Mouse (Mus musculus) adrenal gland, postnatal 10 days (tissue): Measurements from ENCODE around the gene 1500015O10Rik. TPM values are rescaled to one million over a fixed set of nuclear protein-coding genes. Genes with fewer than 3 reads are reported as not detected.

Source experiments
- DNase-seq: peaks from one replicate; pipeline ENCODE4 v3.0.0; 2021; ENCODE audit warnings: mixed read lengths
- long read RNA-seq, 2 experiments: library from polyadenylated mRNA; stranded (forward); transcript quantifications; one replicate each; pipeline ENCODE4 v2.0.0; 2021
- total RNA-seq, 2 experiments: library from RNA; stranded (reverse); gene quantifications; 2 replicates each; pipeline ENCODE4 v1.2.3; 2021

Gene 1500015O10Rik
- total RNA-seq: 10 to 100 TPM; 74.8 to 75.3 TPM
- long read RNA-seq, experiment 1, transcript 1500015O10Rik-201 (4 exons, 902 nt): major isoform, 80 of 154 reads
- long read RNA-seq, experiment 1, partial matches to known transcripts: 73 of 154 reads
- long read RNA-seq, experiment 1, other reads (novel, unspliced or antisense): 1 of 154 reads
- long read RNA-seq, experiment 2, transcript 1500015O10Rik-201 (4 exons, 902 nt): major isoform, 41 of 134 reads
- long read RNA-seq, experiment 2, partial matches to known transcripts: 92 of 134 reads
- long read RNA-seq, experiment 2, other reads (novel, unspliced or antisense): 1 of 134 reads

- DNase-seq: peak; percentile 89
Measured at GRCm38 (mm10) chr1:43730491-43730924, at the start of gene 1500015O10Rik. Gene 1500015O10Rik, plus strand, starts transcription at chr1:43730602.

GRCm38 (mm10) chr1:43689983-43690382 is 40.4 kb upstream of the 1500015O10Rik start:
- DNase-seq: no peak

DNA sequence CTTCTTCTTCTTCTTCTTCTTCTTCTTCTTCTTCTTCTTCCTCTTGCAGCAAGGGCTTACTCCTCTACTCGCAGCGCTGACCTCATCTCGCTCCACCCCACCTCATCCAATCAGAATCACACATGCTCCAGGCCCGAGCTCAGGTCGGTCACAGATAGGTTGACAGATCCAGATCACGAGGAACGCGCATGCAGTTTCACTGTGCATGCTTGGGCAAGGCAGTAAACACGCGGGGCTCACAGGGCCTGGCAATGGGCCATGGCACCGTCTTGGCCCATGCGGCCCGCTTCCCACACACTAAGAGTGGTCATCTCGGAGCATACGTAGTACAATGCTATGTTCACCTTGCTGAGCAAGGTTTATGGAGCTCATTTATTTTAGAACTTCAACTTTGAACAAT is 39.9 kb upstream of the 1500015O10Rik start:
- DNase-seq: no peak

DNA sequence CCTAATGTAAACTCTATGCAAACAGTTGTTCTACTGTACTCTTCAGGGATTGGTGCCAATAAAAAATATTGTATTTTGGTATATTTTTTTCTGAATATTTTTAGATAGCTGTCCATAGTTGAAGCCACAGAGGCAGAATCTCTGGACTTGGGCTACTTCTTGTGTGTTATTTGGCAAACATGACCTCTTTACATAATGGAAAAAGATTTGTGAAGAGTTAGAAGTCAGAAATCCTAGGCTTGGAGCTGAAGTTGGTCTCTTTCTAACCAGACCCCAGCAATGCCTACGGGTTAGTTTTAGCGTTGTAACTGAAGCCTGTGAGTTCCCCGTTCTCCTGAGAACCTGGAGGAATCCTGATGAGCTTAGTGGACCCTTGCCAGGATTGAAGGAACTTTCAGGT is 36.3 kb upstream of the 1500015O10Rik start:
- no peak for DNase-seq

- peak; percentile 88 for DNase-seq
Measured at GRCm38 (mm10) chr1:43694851-43695545, 35.4 kb upstream of the 1500015O10Rik start.

GRCm38 (mm10) chr1:43698577-43699000 is 31.8 kb upstream of the 1500015O10Rik start:
- peak; percentile 44 for DNase-seq

- DNase-seq: no peak
Measured at GRCm38 (mm10) chr1:43714841-43715240, 15.6 kb upstream of the 1500015O10Rik start.

GRCm38 (mm10) chr1:43717967-43718366 is 12.4 kb upstream of the 1500015O10Rik start:
- DNase-seq: peak; percentile 62

DNA sequence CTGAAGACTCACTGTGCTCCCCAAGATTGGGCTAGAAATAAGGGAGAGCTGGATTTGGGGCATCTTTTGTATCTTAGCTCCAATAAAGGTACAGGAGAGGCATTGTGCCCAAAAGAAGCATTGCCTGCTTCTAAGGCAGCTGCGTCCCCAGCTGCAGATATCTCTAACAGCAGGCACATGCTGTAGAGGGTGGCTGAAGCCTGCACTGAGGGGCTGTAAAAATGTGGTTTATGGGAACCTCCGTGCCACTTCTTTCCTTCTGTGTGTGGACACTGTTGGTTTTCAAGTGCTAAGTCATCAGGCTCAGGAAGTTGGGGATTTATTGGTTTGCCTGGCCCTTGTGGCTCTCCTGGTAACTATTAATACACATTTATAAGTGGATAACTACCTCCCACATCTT is 11.6 kb upstream of the 1500015O10Rik start:
- no peak for DNase-seq

DNA sequence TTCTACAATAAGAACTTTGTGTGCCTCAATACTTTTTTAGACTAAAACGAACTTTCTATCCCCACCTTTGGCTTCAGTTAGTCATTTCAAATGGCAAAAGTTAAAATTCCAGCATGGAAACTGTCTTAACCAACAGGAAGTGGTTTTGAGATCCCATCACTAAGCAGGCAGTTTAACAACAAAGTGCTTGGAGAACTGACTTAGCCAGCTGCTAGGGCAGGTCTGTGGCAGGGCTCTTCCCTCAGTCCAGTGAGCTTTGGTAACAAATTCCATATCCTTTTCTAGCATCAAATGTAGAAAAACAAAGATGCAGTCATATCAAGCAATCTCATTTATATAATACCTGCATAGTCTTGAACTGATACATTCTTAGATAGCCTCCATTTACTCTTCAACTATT is 7.9 kb upstream of the 1500015O10Rik start:
- DNase-seq: no peak

DNA sequence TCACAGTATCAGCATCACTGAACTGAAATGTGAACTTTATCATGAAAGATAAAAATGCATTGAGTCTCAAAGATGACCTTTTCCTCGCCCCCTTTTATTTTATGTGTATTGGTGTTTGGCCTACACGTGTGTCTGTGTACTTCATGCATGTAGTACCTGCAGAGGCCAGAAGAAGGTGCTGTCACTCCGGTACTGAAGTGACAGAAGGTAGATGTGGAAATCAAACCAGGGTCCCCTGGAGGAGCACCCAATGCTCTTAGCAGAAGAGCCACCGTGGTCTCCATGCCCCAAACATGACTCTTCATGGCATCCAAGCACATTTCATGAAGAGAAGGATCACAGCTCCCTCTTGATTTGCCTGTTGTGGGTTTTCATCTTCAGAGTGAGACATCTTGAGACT is 1.7 kb downstream of the 1500015O10Rik start:
- no peak for DNase-seq

GRCm38 (mm10) chr1:43732657-43733056 is 2.3 kb downstream of the 1500015O10Rik start:
- DNase-seq: no peak

DNA sequence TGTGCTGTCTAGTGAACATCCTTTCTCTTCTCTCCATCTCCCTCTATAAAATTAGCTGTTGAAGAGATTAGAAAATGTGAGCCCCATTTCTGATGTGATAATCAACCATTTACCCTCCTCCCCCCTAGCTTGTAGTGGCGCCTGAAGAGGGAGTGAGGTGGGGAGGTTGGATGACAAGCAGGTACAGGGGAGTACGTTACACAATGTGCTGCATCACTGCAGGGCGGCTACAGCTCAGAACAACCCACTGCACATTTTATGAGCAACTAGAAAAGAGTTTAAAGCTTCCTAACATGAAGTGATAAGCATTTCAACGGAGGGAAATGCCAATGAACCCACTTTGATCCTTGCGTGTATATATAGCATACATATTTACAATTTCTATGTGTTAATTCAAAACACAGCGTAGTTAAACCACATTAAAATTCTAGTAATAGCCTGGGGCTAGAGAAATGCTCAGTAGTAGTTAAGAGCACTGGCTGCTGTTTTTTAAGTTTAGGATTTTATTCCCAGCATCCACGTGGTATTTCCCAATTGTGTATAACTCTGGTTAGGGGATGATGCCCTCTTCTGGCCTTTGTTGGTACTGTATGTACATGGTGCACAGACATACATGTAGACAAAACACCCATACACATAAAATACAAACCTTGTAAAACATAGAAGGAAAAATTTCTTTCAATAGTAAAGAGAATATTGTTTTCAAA is 7.6 kb downstream of the 1500015O10Rik start:
- peak; percentile 78 for DNase-seq

- no peak for DNase-seq
Measured at GRCm38 (mm10) chr1:43738519-43738894, 8.1 kb downstream of the 1500015O10Rik start.

DNA sequence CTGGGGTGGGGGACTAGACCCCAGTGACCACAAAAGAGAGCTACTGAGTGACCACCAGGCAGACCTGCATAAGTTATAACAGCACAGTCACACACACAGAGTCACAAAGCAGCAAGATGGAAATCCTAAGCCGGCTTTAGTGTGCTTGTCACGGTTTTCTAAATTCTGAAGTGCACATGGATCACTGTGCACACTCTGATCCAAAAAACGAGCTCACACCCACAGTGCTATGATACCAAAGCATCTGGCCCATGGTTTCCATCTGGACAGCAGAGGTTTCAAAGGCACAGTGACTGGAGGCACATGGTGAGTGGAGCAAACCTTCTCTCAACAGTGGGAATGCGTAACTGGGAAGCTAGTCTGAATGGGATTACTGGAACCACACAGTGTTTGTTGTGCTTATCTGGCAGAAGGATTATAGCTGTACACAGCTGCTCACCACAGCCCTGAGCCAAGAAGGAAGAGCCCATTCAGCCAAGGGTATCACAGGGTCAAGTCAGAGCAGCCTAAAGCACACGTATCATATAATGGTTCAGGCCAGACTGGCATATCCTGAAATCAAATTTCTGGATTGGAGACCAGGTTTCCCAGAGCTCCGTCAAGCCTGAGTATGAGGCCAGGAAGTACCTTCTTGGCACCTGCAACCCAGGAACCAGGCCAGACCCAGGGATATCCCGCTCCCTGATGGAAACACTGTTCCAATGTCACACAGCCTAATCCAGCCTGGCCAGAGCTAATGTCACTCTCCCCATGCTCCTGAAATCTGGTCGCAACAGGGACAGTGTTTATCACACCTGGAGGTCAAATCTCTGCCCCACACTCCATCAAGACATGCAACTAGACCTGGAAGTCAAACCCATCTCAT is 24.3 kb downstream of the 1500015O10Rik start:
- DNase-seq: no peak

DNA sequence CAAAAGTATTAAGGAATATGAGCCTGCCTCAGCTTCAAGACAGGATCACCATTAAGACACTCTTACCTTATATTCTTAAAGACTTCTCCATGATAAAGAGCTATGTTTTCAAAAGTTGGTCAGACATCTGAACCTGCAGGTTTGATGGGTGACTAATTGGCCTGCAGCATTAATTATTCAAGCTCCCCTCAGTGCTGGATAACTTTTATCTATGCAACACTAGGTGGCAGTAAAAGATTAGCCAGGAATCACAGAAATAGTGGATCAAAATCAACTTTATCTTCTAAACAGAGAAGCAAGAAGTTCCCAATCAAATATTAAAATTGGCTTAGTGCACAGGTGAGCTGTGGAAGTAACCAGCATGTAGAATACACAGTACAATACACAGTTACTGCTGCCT is 29.7 kb downstream of the 1500015O10Rik start:
- no peak for DNase-seq

GRCm38 (mm10) chr1:43764481-43764880 is 34.1 kb downstream of the 1500015O10Rik start:
- peak; percentile 18 for DNase-seq

DNA sequence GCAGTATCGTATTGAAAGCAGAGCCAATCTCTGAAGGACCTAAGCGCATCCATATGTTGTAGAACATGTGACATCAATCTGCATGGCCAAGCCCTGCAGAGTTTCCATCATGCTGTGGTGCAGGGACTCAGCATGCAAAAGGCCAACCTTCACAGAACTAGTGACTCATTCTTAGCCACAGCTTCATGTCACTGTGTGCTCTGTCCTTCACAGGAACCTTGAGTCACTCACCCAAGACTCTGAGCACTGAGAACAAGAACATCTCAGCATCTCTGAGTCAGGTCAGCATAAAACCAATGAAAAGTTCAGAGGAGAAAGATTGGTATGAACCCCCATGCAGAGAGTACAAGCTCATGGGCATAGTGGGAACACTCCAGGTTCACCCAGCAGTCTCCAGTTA is 35.9 kb downstream of the 1500015O10Rik start:
- DNase-seq: peak; percentile 22

GRCm38 (mm10) chr1:43768385-43768990 is 38.1 kb downstream of the 1500015O10Rik start:
- no peak for DNase-seq

- no peak for DNase-seq
Measured at GRCm38 (mm10) chr1:43769348-43769747, 38.9 kb downstream of the 1500015O10Rik start.

DNA sequence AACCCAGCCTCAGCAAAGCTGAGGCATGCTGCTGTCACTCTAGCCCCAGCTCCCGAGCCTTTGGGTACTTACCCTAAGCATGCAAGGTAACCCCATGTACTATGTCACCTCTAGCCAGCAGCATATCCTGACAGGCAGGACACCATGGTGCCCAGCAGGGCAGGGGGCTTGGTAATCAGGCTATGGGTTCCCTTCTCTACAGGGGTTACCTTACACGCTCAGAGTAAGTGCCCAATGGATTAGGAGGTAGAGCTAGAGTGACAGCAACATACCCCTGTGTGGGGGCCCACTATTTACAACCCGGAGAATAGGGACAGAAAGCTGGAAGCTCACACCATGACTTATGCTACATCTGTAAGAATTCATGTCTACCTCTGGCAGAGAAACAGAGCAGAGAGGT is 39.6 kb downstream of the 1500015O10Rik start:
- no peak for DNase-seq

- DNase-seq: no peak
Measured at GRCm38 (mm10) chr1:43772694-43773093, 42.3 kb downstream of the 1500015O10Rik start.
